Mouse (Mus musculus) spleen, adult 2 months (tissue): ENCODE measurements at regions not wholly inside any gene's neighbourhood (a gene's known extent, or its start where the extent isn't known, plus 50 kb on each side); places are given as distances from the start of the nearest gene placed in this dataset.

Source experiments
- DNase-seq, 2 experiments: peaks; one replicate each; pipeline versions ENCODE4 v3.0.0 to v3.0.0-alpha.2; 2012 to 2021; ENCODE audit warnings: low spot score in 2 of 2, low read depth in 1 of 2
- H3K27ac ChIP-seq: fragments of 200-500 bp; 2 replicates; pipeline ENCODE4 v1.5.1; 2012; ENCODE audit warnings: low read length, inconsistent platforms; ENCODE audit not compliant: insufficient read depth
- H3K27me3 ChIP-seq: fragments of 200-500 bp; 2 replicates; pipeline ENCODE4 v1.6.1; 2012; ENCODE audit warnings: mild to moderate bottlenecking, moderate library complexity, low read length, inconsistent platforms; ENCODE audit not compliant: control insufficient read depth, insufficient read depth
- H3K36me3 ChIP-seq: fragments of 200-500 bp; 2 replicates; pipeline ENCODE4 v1.6.1; 2012; ENCODE audit warnings: mild to moderate bottlenecking, low read length, inconsistent platforms; ENCODE audit not compliant: control insufficient read depth, insufficient read depth
- H3K4me1 ChIP-seq: fragments of 200-500 bp; 2 replicates; pipeline ENCODE4 v1.6.1; 2011; ENCODE audit warnings: inconsistent platforms; ENCODE audit not compliant: control insufficient read depth, insufficient read depth, insufficient read length
- H3K4me3 ChIP-seq: fragments of 200-500 bp; 2 replicates; pipeline ENCODE4 v1.5.1; 2011; ENCODE audit warnings: mild to moderate bottlenecking, inconsistent platforms; ENCODE audit not compliant: insufficient read depth, insufficient read length; ENCODE audit errors: extremely low read depth
- CTCF ChIP-seq: fragments of 200-500 bp; IDR thresholded peaks from 2 replicates; pipeline ENCODE4 v1.5.1; 2011; ENCODE audit warnings: mild to moderate bottlenecking, inconsistent platforms; ENCODE audit not compliant: insufficient read depth, insufficient read length, insufficient replicate concordance; ENCODE audit errors: extremely low read depth
- POLR2A ChIP-seq: fragments of 200-500 bp; IDR thresholded peaks from 2 replicates; pipeline ENCODE4 v1.6.1; 2011; ENCODE audit warnings: low read depth, low read length, inconsistent platforms
- WGBS: fragments of 180-500 bp; shearing (Covaris S2); methylation state at CpG from one replicate; pipeline ENCODE4 v1.1.7; 2018; 5-methylcytosine and 5-hydroxymethylcytosine counted together

DNA sequence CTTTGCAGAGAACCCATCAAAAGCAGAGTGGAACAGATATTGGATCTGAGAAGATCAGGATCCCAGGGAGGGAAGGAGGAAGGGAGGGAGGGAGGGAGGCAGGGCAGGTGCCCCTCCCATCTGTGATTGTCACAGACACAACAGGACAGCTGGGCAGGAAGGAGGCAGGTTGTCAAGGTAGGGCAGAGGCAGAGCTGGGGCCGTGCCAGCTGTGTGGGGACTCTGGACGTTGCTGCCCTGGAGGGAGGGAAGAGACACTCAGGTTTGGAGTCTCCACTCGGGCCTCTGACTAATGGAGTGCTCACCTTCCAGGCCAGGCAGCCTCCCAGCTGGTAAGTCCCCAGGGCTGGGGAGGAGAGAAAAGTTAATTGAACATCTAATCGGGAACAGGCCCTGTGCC, 52.0 kb upstream of the Odc1 start:
- Histone ChIP-seq H3K36me3 (no peaks in the 10 kb centered on the region), H3K4me1 (no peaks in the 10 kb centered on the region), H3K4me3 (no peak overlapping the region), H3K27ac (no peak overlapping the region), H3K27me3 (no peaks in the 10 kb centered on the region)
- TF ChIP-seq POLR2A (no peak), CTCF (no peak)
- 58% methylated on average over 4 of the region's 4 CpGs for WGBS
- DNase-seq, result no peak

DNA sequence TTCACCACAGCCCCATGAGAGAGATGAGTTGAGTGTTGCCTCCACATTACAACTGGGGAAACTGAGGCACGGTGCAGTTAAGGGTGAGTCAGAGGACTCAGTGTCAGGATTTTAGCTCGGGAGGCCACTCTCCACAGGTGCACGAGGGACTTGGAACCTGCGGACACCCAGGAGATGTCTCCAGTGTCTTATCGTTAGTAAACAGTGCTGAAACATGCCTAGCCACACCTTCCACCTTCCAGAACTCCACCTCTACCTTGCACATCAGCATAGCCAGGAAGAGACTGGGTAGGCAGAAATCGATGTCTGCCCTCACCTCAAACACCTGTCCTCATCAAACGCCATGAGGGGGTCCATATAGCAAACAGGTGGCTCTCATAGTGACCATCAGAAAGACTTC, 51.5 kb upstream of the Odc1 start:
- DNase-seq, result no peak
- 80% methylated on average over 7 of the region's 7 CpGs for WGBS
- Histone ChIP-seq H3K27ac (no peak overlapping the region), H3K27me3 (no peaks in the 10 kb centered on the region), H3K4me3 (no peak overlapping the region), H3K4me1 (no peaks in the 10 kb centered on the region), H3K36me3 (no peaks in the 10 kb centered on the region)
- TF ChIP-seq CTCF (no peak), POLR2A (no peak)

DNA sequence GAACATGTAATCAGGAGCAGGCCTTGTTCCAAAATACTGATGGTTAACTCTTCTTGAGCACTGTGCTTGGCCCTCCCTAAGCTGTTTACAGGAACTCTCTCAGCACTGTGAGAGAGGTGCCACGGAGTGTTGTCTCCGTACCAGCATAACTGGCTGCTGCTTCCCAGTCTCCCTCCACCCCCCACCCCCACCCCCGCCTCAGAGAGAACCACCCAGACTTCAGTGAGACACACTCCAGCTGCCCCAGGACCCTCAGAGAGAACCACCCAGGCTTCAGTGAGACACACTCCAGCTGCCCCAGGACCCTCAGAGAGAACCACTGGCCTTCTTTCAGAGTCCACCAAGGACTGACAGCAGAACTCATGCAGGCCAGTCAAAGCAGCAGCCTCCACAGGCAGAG, 50.8 kb upstream of the Odc1 start:
- no peak for DNase-seq
- Histone ChIP-seq H3K27ac (no peak overlapping the region), H3K36me3 (no peaks in the 10 kb centered on the region), H3K4me1 (no peaks in the 10 kb centered on the region), H3K27me3 (no peaks in the 10 kb centered on the region), H3K4me3 (no peak overlapping the region)
- no peak for TF ChIP-seq CTCF
- TF ChIP-seq POLR2A, result no peak
- 70% methylated on average over 3 of the region's 3 CpGs for WGBS
